Mouse (Mus musculus): ENCODE measurements around the gene Defb25. TPM values are rescaled to one million over a fixed set of nuclear protein-coding genes. Genes with fewer than 3 reads are reported as not detected.

Defb25 gene
- polyA plus RNA-seq, 1 experiment = not detected

- Histone ChIP-seq H3K27ac (ENCODE audit: insufficient read depth, low read length) (no peak overlapping the region), H3K4me1 (ENCODE audit: control insufficient read depth, insufficient read depth, low read length) (no peaks in the 10 kb centered on the region), H3K4me3 (ENCODE audit: insufficient read depth, low read length) (no peak overlapping the region)
- TF ChIP-seq POLR2A (IDR thresholded peaks at IDR 0.05; ENCODE audit: extremely low read depth, insufficient read depth, low read length) = no peak
- no peak for TF ChIP-seq CTCF (IDR thresholded peaks at IDR 0.05; ENCODE audit: extremely low read depth, insufficient read depth, low read length)
These were observed 34.4 kb downstream of the Defb25 start for GRCm38 (mm10) chr2:152588450-152588849.

GRCm38 (mm10) chr2:152586926-152587560 lies 35.8 kb downstream of the Defb25 start:
- peak; percentile 43 for TF ChIP-seq CTCF (IDR thresholded peaks at IDR 0.05; ENCODE audit: extremely low read depth, insufficient read depth, low read length)
- no peak for TF ChIP-seq POLR2A (IDR thresholded peaks at IDR 0.05; ENCODE audit: extremely low read depth, insufficient read depth, low read length)
- Histone ChIP-seq H3K27ac (ENCODE audit: insufficient read depth, low read length) (no peak overlapping the region), H3K4me3 (ENCODE audit: insufficient read depth, low read length) (no peak overlapping the region), H3K4me1 (ENCODE audit: control insufficient read depth, insufficient read depth, low read length) (no peaks in the 10 kb centered on the region)

GRCm38 (mm10) chr2:152580612-152581011 lies 42.2 kb downstream of the Defb25 start:
- TF ChIP-seq CTCF (IDR thresholded peaks at IDR 0.05; ENCODE audit: extremely low read depth, insufficient read depth, low read length) (no peak), POLR2A (IDR thresholded peaks at IDR 0.05; ENCODE audit: extremely low read depth, insufficient read depth, low read length) (no peak)
- Histone ChIP-seq H3K4me3 (ENCODE audit: insufficient read depth, low read length) (no peak overlapping the region), H3K27ac (ENCODE audit: insufficient read depth, low read length) (no peak overlapping the region), H3K4me1 (ENCODE audit: control insufficient read depth, insufficient read depth, low read length) (no peaks in the 10 kb centered on the region)

GRCm38 (mm10) chr2:152580107-152580506 lies 42.7 kb downstream of the Defb25 start, which contains the start of gene Defb19:
Gene Defb19, minus strand, starts transcription at chr2:152580312.
- TF ChIP-seq CTCF (IDR thresholded peaks at IDR 0.05; ENCODE audit: extremely low read depth, insufficient read depth, low read length) = no peak
- TF ChIP-seq POLR2A (IDR thresholded peaks at IDR 0.05; ENCODE audit: extremely low read depth, insufficient read depth, low read length) = no peak

GRCm38 (mm10) chr2:152573484-152573883 lies 49.4 kb downstream of the Defb25 start:
- H3K4me3 ChIP-seq (ENCODE audit: insufficient read depth, low read length) = no peak overlapping the region
- no peak overlapping the region for H3K27ac ChIP-seq (ENCODE audit: insufficient read depth, low read length)
- no peaks in the 10 kb centered on the region for H3K4me1 ChIP-seq (ENCODE audit: control insufficient read depth, insufficient read depth, low read length)
- no peak for TF ChIP-seq POLR2A (IDR thresholded peaks at IDR 0.05; ENCODE audit: extremely low read depth, insufficient read depth, low read length)
- no peak for TF ChIP-seq CTCF (IDR thresholded peaks at IDR 0.05; ENCODE audit: extremely low read depth, insufficient read depth, low read length)

More at GRCm38 (mm10) chr2:152580107-152580506, 42.7 kb downstream of the Defb25 start, which contains the start of gene Defb19:
- H3K4me1 ChIP-seq (ENCODE audit: control insufficient read depth, insufficient read depth, low read length) = no peaks in the 10 kb centered on the region
- H3K27ac ChIP-seq (ENCODE audit: insufficient read depth, low read length) = no peak within 1 kb of the TSS
- no peak within 1 kb of the TSS for H3K4me3 ChIP-seq (ENCODE audit: insufficient read depth, low read length)

Other genes starting within 250 kb of the Defb25 start
- gene Nrsn2, start 246.4 kb downstream of the Defb25 start, polyA plus RNA-seq (2012; rRNA removed) = 72.3 and 81.3 TPM in 2 replicates
- 17.0 and 18.6 TPM in 2 replicates for gene Sox12, start 225.0 kb downstream of the Defb25 start, polyA plus RNA-seq (2012; rRNA removed)
- gene Zcchc3, start 208.0 kb downstream of the Defb25 start, polyA plus RNA-seq (2012; rRNA removed) = 6.5 and 7.1 TPM in 2 replicates
- 2.8 and 3.7 TPM in 2 replicates for gene 6820408C15Rik, start 207.5 kb downstream of the Defb25 start, polyA plus RNA-seq (2012; rRNA removed)
- not detected in 2 replicates for gene Defb23, start 158.4 kb downstream of the Defb25 start, polyA plus RNA-seq (2012; rRNA removed)
- gene Defb20, start 146.0 kb downstream of the Defb25 start, polyA plus RNA-seq (2012; rRNA removed) = 0.56 TPM in 1 of 2 replicates, not detected in the other
- gene Defb22, start 132.9 kb downstream of the Defb25 start, polyA plus RNA-seq (2012; rRNA removed) = not detected in 2 replicates
- not detected in 2 replicates for gene Defb26, start 111.4 kb downstream of the Defb25 start, polyA plus RNA-seq (2012; rRNA removed)
- not detected in 2 replicates for gene Defb28, start 104.8 kb downstream of the Defb25 start, polyA plus RNA-seq (2012; rRNA removed)
- not detected in 2 replicates for gene Defb29, start 83.0 kb downstream of the Defb25 start, polyA plus RNA-seq (2012; rRNA removed)
- not detected in 2 replicates for gene Gm17416, start 53.7 kb downstream of the Defb25 start, polyA plus RNA-seq (2012; rRNA removed)
- not detected in 2 replicates for gene Defb21, start 50.3 kb downstream of the Defb25 start, polyA plus RNA-seq (2012; rRNA removed)
- gene Defb19, start 42.7 kb downstream of the Defb25 start, polyA plus RNA-seq (2012; rRNA removed) = not detected in 2 replicates
- gene Defb45, start 23.7 kb downstream of the Defb25 start, polyA plus RNA-seq (2012; rRNA removed) = not detected in 2 replicates
- gene Defb36, start 18.7 kb downstream of the Defb25 start, polyA plus RNA-seq (2012; rRNA removed) = not detected in 2 replicates
- gene Rem1, start 3.9 kb upstream of the Defb25 start, polyA plus RNA-seq (2012; rRNA removed) = 0.78 and 0.90 TPM in 2 replicates
- 65.9 and 68.4 TPM in 2 replicates for gene H13, start 46.4 kb upstream of the Defb25 start, polyA plus RNA-seq (2012; rRNA removed)
- 20.0 and 21.5 TPM in 2 replicates for gene Mcts2, start 64.0 kb upstream of the Defb25 start, polyA plus RNA-seq (2012; rRNA removed)
- 74.2 and 81.0 TPM in 2 replicates for gene Id1, start 113.2 kb upstream of the Defb25 start, polyA plus RNA-seq (2012; rRNA removed)
- 6.3 and 6.9 TPM in 2 replicates for gene Cox4i2, start 131.1 kb upstream of the Defb25 start, polyA plus RNA-seq (2012; rRNA removed)
- 99.2 and 105 TPM in 2 replicates for gene Bcl2l1, start 208.7 kb upstream of the Defb25 start, polyA plus RNA-seq (2012; rRNA removed)
- gene Tpx2, start 224.9 kb upstream of the Defb25 start, polyA plus RNA-seq (2012; rRNA removed) = 1.5 and 1.8 TPM in 2 replicates